Mouse (Mus musculus) liver, embryonic 15.5 days (tissue): ENCODE results near the gene Ccsap. TPM values are rescaled to one million over a fixed set of nuclear protein-coding genes. Genes with fewer than 3 reads are reported as not detected.

Source experiments
- ATAC-seq: fragments of 200-750 bp; cut with Nextera tagmentation; 2 replicates; pipeline ENCODE4 v1.8.0; 2017; ENCODE audit warnings: moderate number of reproducible peaks, mild to moderate bottlenecking, moderate library complexity; ENCODE audit not compliant: insufficient read depth
- H3K27ac ChIP-seq: fragments of 300-500 bp; sonication (generic); replicated peaks from 2 replicates; pipeline ENCODE4 v1.5.1; 2015; ENCODE audit warnings: mild to moderate bottlenecking, inconsistent platforms
- H3K27me3 ChIP-seq: fragments of 300-500 bp; sonication (generic); 2 replicates; pipeline ENCODE4 v1.6.1; 2015; ENCODE audit warnings: mild to moderate bottlenecking, inconsistent platforms
- H3K36me3 ChIP-seq: fragments of 300-500 bp; sonication (generic); replicated peaks from 2 replicates; pipeline ENCODE4 v1.6.1; 2015; ENCODE audit warnings: moderate library complexity, mild to moderate bottlenecking, inconsistent platforms
- H3K4me1 ChIP-seq: fragments of 300-500 bp; sonication (generic); replicated peaks from 2 replicates; pipeline ENCODE4 v1.6.1; 2015; ENCODE audit warnings: inconsistent platforms
- H3K4me2 ChIP-seq: fragments of 300-500 bp; sonication (generic); 2 replicates; pipeline ENCODE4 v1.6.1; 2015; ENCODE audit warnings: moderate library complexity, mild to moderate bottlenecking, inconsistent platforms
- H3K4me3 ChIP-seq: fragments of 300-500 bp; sonication (generic); replicated peaks from 2 replicates; pipeline ENCODE4 v1.5.1; 2015; ENCODE audit warnings: mild to moderate bottlenecking, inconsistent platforms
- H3K9ac ChIP-seq: fragments of 300-500 bp; sonication (generic); 2 replicates; pipeline ENCODE4 v1.6.1; 2015; ENCODE audit warnings: moderate library complexity, mild to moderate bottlenecking, inconsistent platforms
- H3K9me3 ChIP-seq: fragments of 300-500 bp; sonication (generic); replicated peaks from 2 replicates; pipeline ENCODE4 v1.6.1; 2016; ENCODE audit warnings: inconsistent platforms
- WGBS: fragments of 180-500 bp; shearing (Covaris S2); methylation state at CpG from one replicate; pipeline ENCODE4 v1.1.7; 2015; ENCODE audit warnings: mixed read lengths; ENCODE audit not compliant: insufficient replicate concordance; 5-methylcytosine and 5-hydroxymethylcytosine counted together
- polyA plus RNA-seq: library from polyadenylated mRNA; unstranded; fragments of >200 nt; fragmentation: Nextera tagmentation; extraction: Ambion mirVana; gene quantifications from 2 replicates; pipeline ENCODE4 v1.2.1, GENCODE M21; 2015

Ccsap gene
- polyA plus RNA-seq, 1 experiment from 2014 or later, result 2.8 TPM

- H3K4me3 ChIP-seq, result no peak overlapping the region
- peaks cover 83% of the 10 kb centered on the region for H3K27me3 ChIP-seq
- 14% methylated on average over 30 of the region's 30 CpGs for WGBS
- no peak overlapping the region for H3K27ac ChIP-seq
- H3K4me2 ChIP-seq, result no peak overlapping the region
- H3K9ac ChIP-seq, result no peak overlapping the region
- H3K9me3 ChIP-seq, result no peaks in the 10 kb centered on the region
- peaks cover 7% of the 10 kb centered on the region; the same call in 1 of the 2 replicates for H3K4me1 ChIP-seq
- no peaks in the 10 kb centered on the region for H3K36me3 ChIP-seq
- no peak for ATAC-seq
Measured at GRCm38 (mm10) chr8:123892586-123893155, 32.7 kb upstream of the Ccsap start.

GRCm38 (mm10) chr8:123891883-123892585 is 32.0 kb upstream of the Ccsap start:
- H3K9ac ChIP-seq, result no peak overlapping the region
- no peak overlapping the region; the same call in none of the 2 replicates for H3K4me2 ChIP-seq
- no peak for ATAC-seq
- H3K27me3 ChIP-seq, result peaks cover 82% of the 10 kb centered on the region
- no peaks in the 10 kb centered on the region for H3K9me3 ChIP-seq
- no peak overlapping the region for H3K4me3 ChIP-seq
- no peaks in the 10 kb centered on the region for H3K36me3 ChIP-seq
- H3K4me1 ChIP-seq, result peaks cover 7% of the 10 kb centered on the region; the same call in 1 of the 2 replicates
- 4% methylated on average over 49 of the region's 49 CpGs for WGBS
- no peak overlapping the region for H3K27ac ChIP-seq

DNA sequence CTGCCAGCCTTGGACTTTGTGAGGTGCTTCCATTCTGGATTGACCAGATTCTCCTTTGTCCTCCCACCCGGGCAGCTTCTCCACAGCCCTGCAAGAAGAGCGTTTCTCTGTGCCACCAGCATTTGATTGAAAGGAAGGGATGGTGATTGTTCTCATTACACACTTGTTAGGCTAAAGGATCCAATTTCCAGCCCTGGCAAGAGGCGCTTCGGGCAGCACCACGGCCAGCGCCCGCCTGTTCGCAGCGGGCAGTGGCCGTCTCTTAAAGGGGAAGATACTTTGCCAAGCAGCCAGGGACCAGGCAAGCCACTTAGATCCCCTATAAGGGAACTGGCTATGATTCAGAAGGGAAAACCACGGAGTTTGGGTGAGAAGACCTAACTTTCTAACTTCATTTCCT is 31.3 kb upstream of the Ccsap start:
- WGBS, result 3% methylated on average over 11 of the region's 11 CpGs
- no peak for ATAC-seq
- H3K27me3 ChIP-seq, result peaks cover 81% of the 10 kb centered on the region
- peaks cover 7% of the 10 kb centered on the region; the same call in 1 of the 2 replicates for H3K4me1 ChIP-seq
- no peaks in the 10 kb centered on the region for H3K36me3 ChIP-seq
- H3K4me2 ChIP-seq, result no peak overlapping the region
- H3K9ac ChIP-seq, result no peak overlapping the region
- H3K27ac ChIP-seq, result no peak overlapping the region
- H3K9me3 ChIP-seq, result no peaks in the 10 kb centered on the region
- no peak overlapping the region for H3K4me3 ChIP-seq

- ATAC-seq, result no peak
- Histone ChIP-seq H3K27me3 (peaks cover 81% of the 10 kb centered on the region), H3K4me2 (no peak overlapping the region), H3K4me3 (no peak overlapping the region), H3K9me3 (no peaks in the 10 kb centered on the region), H3K4me1 (peaks cover 7% of the 10 kb centered on the region; the same call in 1 of the 2 replicates), H3K9ac (no peak overlapping the region), H3K36me3 (no peaks in the 10 kb centered on the region), H3K27ac (no peak overlapping the region)
- 48% methylated on average over 4 of the region's 4 CpGs for WGBS
Measured at GRCm38 (mm10) chr8:123889797-123890196, 29.8 kb upstream of the Ccsap start.

DNA sequence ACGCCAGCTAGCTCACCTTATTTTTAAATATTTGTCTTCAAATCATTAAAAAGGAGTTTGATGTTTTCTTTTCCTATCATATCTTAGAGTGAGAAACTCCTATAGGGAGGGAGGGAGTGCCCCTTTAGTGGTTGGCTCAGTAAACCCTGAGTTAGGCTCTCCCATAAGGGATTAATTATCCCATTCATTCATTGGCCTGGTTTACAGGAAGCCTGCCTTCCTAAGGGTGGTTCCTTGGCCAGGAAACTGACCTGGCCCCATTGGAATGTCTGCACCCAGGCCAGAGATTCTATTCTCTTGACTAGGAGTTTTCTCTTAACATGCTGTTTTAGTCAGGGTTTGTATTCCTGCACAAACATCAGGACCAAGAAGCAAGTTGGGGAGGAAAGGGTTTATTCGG is 27.9 kb upstream of the Ccsap start:
- H3K27me3 ChIP-seq, result peaks cover 81% of the 10 kb centered on the region
- no peak overlapping the region for H3K4me3 ChIP-seq
- H3K4me2 ChIP-seq, result no peak overlapping the region
- no peak for ATAC-seq
- H3K9ac ChIP-seq, result no peak overlapping the region
- no peak overlapping the region for H3K27ac ChIP-seq
- WGBS, result 57% methylated on average over 2 of the region's 2 CpGs
- H3K4me1 ChIP-seq, result peaks cover 7% of the 10 kb centered on the region; the same call in 1 of the 2 replicates
- H3K36me3 ChIP-seq, result no peaks in the 10 kb centered on the region
- H3K9me3 ChIP-seq, result no peaks in the 10 kb centered on the region

- peaks cover 6% of the 10 kb centered on the region; the same call in 1 of the 2 replicates for H3K4me1 ChIP-seq
- H3K9me3 ChIP-seq, result no peaks in the 10 kb centered on the region
- WGBS, result 81% methylated on average over 4 of the region's 4 CpGs
- ATAC-seq, result no peak
- H3K27me3 ChIP-seq, result peaks cover 74% of the 10 kb centered on the region
- H3K27ac ChIP-seq, result no peak overlapping the region
- H3K9ac ChIP-seq, result no peak overlapping the region
- H3K4me2 ChIP-seq, result no peak overlapping the region
- H3K36me3 ChIP-seq, result no peaks in the 10 kb centered on the region
- no peak overlapping the region for H3K4me3 ChIP-seq
Measured at GRCm38 (mm10) chr8:123887163-123887562, 27.2 kb upstream of the Ccsap start.

GRCm38 (mm10) chr8:123884721-123885565 is 24.9 kb upstream of the Ccsap start:
- Histone ChIP-seq H3K9me3 (no peaks in the 10 kb centered on the region), H3K4me2 (no peak overlapping the region), H3K4me3 (no peak overlapping the region), H3K27ac (no peak overlapping the region), H3K9ac (no peak overlapping the region), H3K36me3 (no peaks in the 10 kb centered on the region), H3K27me3 (peaks cover 55% of the 10 kb centered on the region), H3K4me1 (no peaks in the 10 kb centered on the region)
- WGBS, result 4% methylated on average over 14 of the region's 14 CpGs
- ATAC-seq, result no peak

- Histone ChIP-seq H3K27ac (no peak overlapping the region), H3K27me3 (peaks cover 43% of the 10 kb centered on the region), H3K9ac (no peak overlapping the region), H3K9me3 (no peaks in the 10 kb centered on the region), H3K36me3 (no peaks in the 10 kb centered on the region), H3K4me2 (no peak overlapping the region), H3K4me1 (no peaks in the 10 kb centered on the region), H3K4me3 (no peak overlapping the region)
- 65% methylated on average over 4 of the region's 4 CpGs for WGBS
- ATAC-seq, result no peak
Measured at GRCm38 (mm10) chr8:123883094-123883493, 23.1 kb upstream of the Ccsap start.

- no peak overlapping the region for H3K9ac ChIP-seq
- H3K27ac ChIP-seq, result no peak overlapping the region
- no peaks in the 10 kb centered on the region for H3K9me3 ChIP-seq
- WGBS, result 45% methylated on average over 2 of the region's 2 CpGs
- H3K4me2 ChIP-seq, result no peak overlapping the region
- ATAC-seq, result no peak
- peaks cover 43% of the 10 kb centered on the region for H3K27me3 ChIP-seq
- H3K36me3 ChIP-seq, result no peaks in the 10 kb centered on the region
- no peak overlapping the region for H3K4me3 ChIP-seq
- H3K4me1 ChIP-seq, result no peaks in the 10 kb centered on the region
Measured at GRCm38 (mm10) chr8:123882412-123882811, 22.4 kb upstream of the Ccsap start.

DNA sequence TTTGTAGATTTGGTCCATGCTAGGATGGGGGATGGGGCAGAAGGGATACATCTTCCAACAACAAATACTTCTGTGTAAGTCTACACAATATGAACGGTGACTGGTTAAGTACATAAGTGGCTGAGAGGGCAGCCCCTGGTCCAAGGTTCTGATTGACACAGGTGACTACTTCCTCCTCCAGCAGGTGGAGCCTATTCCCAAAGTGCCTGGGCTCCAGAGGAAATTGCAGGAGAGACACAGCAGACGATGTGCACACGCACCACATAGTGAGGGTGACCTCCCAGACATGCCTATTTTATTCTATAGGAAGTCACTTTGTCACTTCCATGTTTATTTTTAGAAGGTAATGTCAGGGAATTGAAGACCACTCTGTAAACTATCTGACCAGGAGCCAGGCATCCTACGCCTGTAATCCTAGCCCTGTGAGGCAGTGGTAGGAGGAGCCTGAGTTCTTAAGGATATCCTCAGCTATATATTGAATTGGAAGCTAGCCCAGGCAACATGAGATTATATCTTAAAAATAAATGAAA is 20.9 kb upstream of the Ccsap start:
- no peak overlapping the region for H3K9ac ChIP-seq
- no peak overlapping the region for H3K4me3 ChIP-seq
- no peaks in the 10 kb centered on the region for H3K9me3 ChIP-seq
- no peak for ATAC-seq
- peaks cover 33% of the 10 kb centered on the region for H3K27me3 ChIP-seq
- no peak overlapping the region for H3K4me2 ChIP-seq
- H3K36me3 ChIP-seq, result no peaks in the 10 kb centered on the region
- H3K4me1 ChIP-seq, result no peaks in the 10 kb centered on the region
- no peak overlapping the region for H3K27ac ChIP-seq
- WGBS, result 34% methylated on average over 4 of the region's 4 CpGs

DNA sequence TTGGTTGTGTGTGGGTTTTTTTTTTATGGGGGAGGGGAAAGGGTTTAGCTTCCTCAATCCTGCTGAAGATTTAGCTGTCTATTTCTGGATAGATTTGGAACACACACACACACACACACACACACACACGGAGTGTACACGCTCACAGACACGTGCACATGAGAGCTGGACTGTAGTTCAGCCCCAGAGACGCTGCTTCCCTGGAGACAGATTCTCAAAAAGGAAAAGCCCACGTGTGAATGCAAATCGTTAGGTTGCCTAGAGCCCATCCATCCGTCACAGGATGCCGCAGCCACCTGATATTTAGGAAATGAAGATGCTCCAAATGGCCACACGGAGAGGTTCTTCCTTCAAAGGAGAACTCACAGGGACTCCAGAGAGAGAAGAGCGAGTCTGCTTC is 20.3 kb upstream of the Ccsap start:
- ATAC-seq, result no peak
- Histone ChIP-seq H3K27me3 (peaks cover 27% of the 10 kb centered on the region), H3K4me1 (no peaks in the 10 kb centered on the region), H3K36me3 (no peaks in the 10 kb centered on the region), H3K9me3 (no peaks in the 10 kb centered on the region), H3K9ac (no peak overlapping the region), H3K4me3 (no peak overlapping the region), H3K27ac (no peak overlapping the region), H3K4me2 (no peak overlapping the region)
- 45% methylated on average over 10 of the region's 10 CpGs for WGBS
